Mouse (Mus musculus) spleen, adult 2 months (tissue): ENCODE results near the gene Arid1b. TPM values are rescaled to one million over a fixed set of nuclear protein-coding genes. Genes with fewer than 3 reads are reported as not detected.

Source experiments
- DNase-seq, 2 experiments: peaks; one replicate each; pipeline versions ENCODE4 v3.0.0 to v3.0.0-alpha.2; 2012 to 2021; ENCODE audit warnings: low spot score in 2 of 2, low read depth in 1 of 2
- H3K27ac ChIP-seq: fragments of 200-500 bp; 2 replicates; pipeline ENCODE4 v1.5.1; 2012; ENCODE audit warnings: low read length, inconsistent platforms; ENCODE audit not compliant: insufficient read depth
- H3K27me3 ChIP-seq: fragments of 200-500 bp; 2 replicates; pipeline ENCODE4 v1.6.1; 2012; ENCODE audit warnings: mild to moderate bottlenecking, moderate library complexity, low read length, inconsistent platforms; ENCODE audit not compliant: control insufficient read depth, insufficient read depth
- H3K36me3 ChIP-seq: fragments of 200-500 bp; 2 replicates; pipeline ENCODE4 v1.6.1; 2012; ENCODE audit warnings: mild to moderate bottlenecking, low read length, inconsistent platforms; ENCODE audit not compliant: control insufficient read depth, insufficient read depth
- H3K4me1 ChIP-seq: fragments of 200-500 bp; 2 replicates; pipeline ENCODE4 v1.6.1; 2011; ENCODE audit warnings: inconsistent platforms; ENCODE audit not compliant: control insufficient read depth, insufficient read depth, insufficient read length
- H3K4me3 ChIP-seq: fragments of 200-500 bp; 2 replicates; pipeline ENCODE4 v1.5.1; 2011; ENCODE audit warnings: mild to moderate bottlenecking, inconsistent platforms; ENCODE audit not compliant: insufficient read depth, insufficient read length; ENCODE audit errors: extremely low read depth
- CTCF ChIP-seq: fragments of 200-500 bp; IDR thresholded peaks from 2 replicates; pipeline ENCODE4 v1.5.1; 2011; ENCODE audit warnings: mild to moderate bottlenecking, inconsistent platforms; ENCODE audit not compliant: insufficient read depth, insufficient read length, insufficient replicate concordance; ENCODE audit errors: extremely low read depth
- POLR2A ChIP-seq: fragments of 200-500 bp; IDR thresholded peaks from 2 replicates; pipeline ENCODE4 v1.6.1; 2011; ENCODE audit warnings: low read depth, low read length, inconsistent platforms
- WGBS: fragments of 180-500 bp; shearing (Covaris S2); methylation state at CpG from one replicate; pipeline ENCODE4 v1.1.7; 2018; 5-methylcytosine and 5-hydroxymethylcytosine counted together
- polyA plus RNA-seq: library from polyadenylated mRNA; depleted of rRNA; stranded (reverse); fragments of >200 nt; gene quantifications from 2 replicates; pipeline ENCODE4 v1.2.3, GENCODE M21; 2012

The Arid1b gene
- polyA plus RNA-seq, 1 experiment: 53.5 TPM

- no peaks in the 10 kb centered on the region; the same call in 1 of the 2 replicates for H3K36me3 ChIP-seq
- H3K4me1 ChIP-seq: peaks cover 12% of the 10 kb centered on the region; the same call in 1 of the 2 replicates
- TF ChIP-seq CTCF (no peak), POLR2A (no peak)
- WGBS: 86% methylated on average over 10 of the region's 10 CpGs
- DNase-seq: no peak
- H3K4me3 ChIP-seq: no peak overlapping the region
- H3K27me3 ChIP-seq: no peaks in the 10 kb centered on the region
- H3K27ac ChIP-seq: no peak overlapping the region
These were observed 58.1 kb downstream of the Arid1b start for GRCm38 (mm10) chr17:5052091-5052799.

- TF ChIP-seq POLR2A (no peak), CTCF (no peak)
- Histone ChIP-seq H3K4me1 (peaks cover 14% of the 10 kb centered on the region; the same call in 1 of the 2 replicates), H3K36me3 (no peaks in the 10 kb centered on the region; the same call in 1 of the 2 replicates), H3K27ac (no peak overlapping the region), H3K27me3 (no peaks in the 10 kb centered on the region), H3K4me3 (no peak overlapping the region)
- 74% methylated on average over 4 of the region's 4 CpGs for WGBS
- no peak for DNase-seq
These were observed 58.7 kb downstream of the Arid1b start for GRCm38 (mm10) chr17:5052800-5053179.

GRCm38 (mm10) chr17:5053201-5053600 is 59.1 kb downstream of the Arid1b start:
- no peak for TF ChIP-seq CTCF
- TF ChIP-seq POLR2A: no peak
- no peaks in the 10 kb centered on the region; the same call in 1 of the 2 replicates for H3K36me3 ChIP-seq
- H3K27ac ChIP-seq: no peak overlapping the region
- WGBS: 85% methylated on average over 16 of the region's 16 CpGs
- DNase-seq: no peak
- peaks cover 14% of the 10 kb centered on the region; the same call in 1 of the 2 replicates for H3K4me1 ChIP-seq
- H3K4me3 ChIP-seq: no peak overlapping the region
- H3K27me3 ChIP-seq: no peaks in the 10 kb centered on the region

- H3K4me1 ChIP-seq: peaks cover 14% of the 10 kb centered on the region; the same call in 1 of the 2 replicates
- H3K36me3 ChIP-seq: no peaks in the 10 kb centered on the region; the same call in 1 of the 2 replicates
- H3K27me3 ChIP-seq: no peaks in the 10 kb centered on the region
- no peak overlapping the region for H3K27ac ChIP-seq
- no peak for DNase-seq
- WGBS: 70% methylated on average over 6 of the region's 6 CpGs
- no peak overlapping the region for H3K4me3 ChIP-seq
- no peak for TF ChIP-seq POLR2A
- no peak for TF ChIP-seq CTCF
These were observed 61.3 kb downstream of the Arid1b start for GRCm38 (mm10) chr17:5055412-5055811.

GRCm38 (mm10) chr17:5056654-5057053 is 62.5 kb downstream of the Arid1b start:
- TF ChIP-seq CTCF (no peak), POLR2A (no peak)
- Histone ChIP-seq H3K27me3 (no peaks in the 10 kb centered on the region), H3K27ac (no peak overlapping the region), H3K4me3 (no peak overlapping the region), H3K36me3 (no peaks in the 10 kb centered on the region; the same call in 1 of the 2 replicates), H3K4me1 (peaks cover 12% of the 10 kb centered on the region; the same call in 1 of the 2 replicates)
- 89% methylated on average over 4 of the region's 4 CpGs for WGBS
- DNase-seq: no peak

GRCm38 (mm10) chr17:5057286-5057685 is 63.2 kb downstream of the Arid1b start:
- DNase-seq: no peak
- Histone ChIP-seq H3K27ac (no peak overlapping the region; the same call in 1 of the 2 replicates), H3K36me3 (no peaks in the 10 kb centered on the region; the same call in 1 of the 2 replicates), H3K4me1 (peaks cover 10% of the 10 kb centered on the region; the same call in 1 of the 2 replicates), H3K27me3 (no peaks in the 10 kb centered on the region), H3K4me3 (no peak overlapping the region)
- 46% methylated on average over 4 of the region's 4 CpGs for WGBS
- TF ChIP-seq CTCF (no peak), POLR2A (no peak)
